Mouse (Mus musculus) gastrocnemius, adult 18-20 months (tissue): Measurements from ENCODE around the gene Rpl13. TPM values are rescaled to one million over a fixed set of nuclear protein-coding genes. Genes with fewer than 3 reads are reported as not detected.

Source experiments
- DNase-seq: peaks from one replicate; pipeline ENCODE4 v3.0.0; 2021; ENCODE audit warnings: low spot score
- total RNA-seq, 2 experiments: library from RNA; stranded (reverse); gene quantifications; 2 replicates each; pipeline ENCODE4 v1.2.3; 2021

Gene Rpl13
- total RNA-seq, 2 experiments from 2014 or later: 432 to 435 TPM

DNA sequence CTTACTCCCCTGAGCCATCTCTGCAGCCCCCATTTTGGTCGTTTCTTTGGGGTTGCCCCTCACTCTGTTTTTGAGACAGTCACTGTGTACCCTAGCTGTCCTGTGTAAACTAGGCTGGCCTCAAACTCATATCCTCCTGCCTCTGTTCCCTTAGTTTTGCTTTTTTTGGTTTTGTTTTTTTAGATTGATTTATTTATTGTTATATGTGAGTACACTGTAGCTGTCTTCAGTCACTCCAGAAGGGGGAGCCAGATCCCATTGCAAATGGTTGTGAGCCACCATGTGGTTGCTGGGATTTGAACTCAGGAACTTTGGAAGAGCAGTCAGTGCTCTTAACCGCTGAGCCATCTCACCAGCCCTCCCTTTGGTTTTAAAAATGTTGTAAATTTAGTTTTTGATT lies 4.4 kb downstream of the Rpl13 start:
- DNase-seq: no peak

DNA sequence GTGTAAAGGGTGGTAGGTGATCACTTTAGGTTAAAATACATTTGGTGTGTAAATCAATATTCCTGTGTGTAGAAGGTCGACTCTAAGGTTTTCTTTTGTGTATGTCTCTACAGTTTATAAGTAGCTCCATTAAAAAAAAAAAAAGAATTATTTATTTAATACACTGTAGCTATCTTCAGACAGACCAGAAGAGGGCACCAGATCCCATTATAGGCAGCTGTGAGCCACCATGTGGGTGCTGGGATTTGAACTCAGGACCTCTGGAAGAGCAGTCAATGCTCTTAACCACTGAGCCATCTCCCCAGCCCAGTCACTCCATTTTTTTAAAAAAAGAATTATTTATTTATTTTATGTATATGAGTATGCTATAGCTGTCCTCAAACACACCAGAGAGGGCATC lies 5.9 kb downstream of the Rpl13 start:
- no peak for DNase-seq

DNA sequence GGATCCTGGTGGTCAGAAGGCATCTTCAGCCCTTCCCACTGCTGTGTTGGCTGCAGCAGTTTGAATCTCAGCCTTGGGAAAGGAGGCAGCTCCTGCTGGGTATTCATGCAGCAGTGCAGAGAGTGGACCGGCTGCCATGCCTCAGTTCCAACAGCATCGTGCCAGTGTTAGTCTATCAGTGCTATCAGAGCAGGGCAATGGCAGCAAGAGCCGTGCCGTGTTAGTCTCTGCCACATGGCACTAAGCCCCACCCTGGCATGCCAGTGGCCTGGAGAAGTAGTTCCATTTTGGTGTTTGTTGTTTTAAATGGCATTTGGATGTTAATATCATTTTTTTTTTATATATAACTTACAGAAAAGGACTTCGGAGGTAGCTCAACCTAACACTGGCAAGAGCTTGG lies 6.8 kb downstream of the Rpl13 start:
- no peak for DNase-seq

DNA sequence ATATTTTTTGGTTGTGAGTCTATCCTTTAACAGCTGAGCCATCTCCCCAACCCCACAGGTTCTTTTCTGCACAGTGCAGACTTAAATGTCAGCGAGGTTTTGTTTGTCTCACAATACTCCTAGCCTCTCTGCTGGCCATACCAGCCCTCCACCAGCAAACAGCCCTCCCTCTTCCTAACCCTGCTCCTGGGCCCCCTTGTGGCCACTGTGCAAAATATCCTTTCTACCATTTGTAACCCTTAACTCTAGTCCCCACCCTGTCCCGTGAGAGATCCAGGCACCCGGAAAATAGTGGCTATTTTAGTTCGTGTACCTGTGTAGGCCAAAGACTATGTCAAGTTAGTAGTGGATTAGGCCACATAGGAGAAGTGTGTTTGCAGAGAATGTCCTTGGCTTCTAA lies 8.5 kb downstream of the Rpl13 start:
- DNase-seq: peak; percentile 34

DNA sequence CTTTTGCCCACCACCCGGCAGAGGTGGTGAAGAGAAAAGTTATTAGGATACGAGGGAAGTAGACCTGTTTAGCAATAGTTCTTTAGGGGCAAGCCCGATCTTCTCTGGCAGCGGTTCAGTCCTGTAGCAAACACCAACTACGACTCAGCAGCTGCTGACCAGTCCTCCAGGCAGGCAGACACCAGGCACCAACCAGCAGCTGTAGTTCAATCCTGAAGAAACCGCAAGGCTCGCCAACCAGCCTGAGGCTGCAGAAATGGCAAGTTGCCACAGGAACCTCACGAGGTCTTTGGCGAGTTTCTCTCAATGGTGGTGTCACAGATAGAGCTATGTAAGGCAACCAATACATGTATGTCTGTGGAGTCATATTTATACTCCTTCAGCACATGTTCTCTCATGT lies 10.7 kb downstream of the Rpl13 start:
- DNase-seq: no peak

DNA sequence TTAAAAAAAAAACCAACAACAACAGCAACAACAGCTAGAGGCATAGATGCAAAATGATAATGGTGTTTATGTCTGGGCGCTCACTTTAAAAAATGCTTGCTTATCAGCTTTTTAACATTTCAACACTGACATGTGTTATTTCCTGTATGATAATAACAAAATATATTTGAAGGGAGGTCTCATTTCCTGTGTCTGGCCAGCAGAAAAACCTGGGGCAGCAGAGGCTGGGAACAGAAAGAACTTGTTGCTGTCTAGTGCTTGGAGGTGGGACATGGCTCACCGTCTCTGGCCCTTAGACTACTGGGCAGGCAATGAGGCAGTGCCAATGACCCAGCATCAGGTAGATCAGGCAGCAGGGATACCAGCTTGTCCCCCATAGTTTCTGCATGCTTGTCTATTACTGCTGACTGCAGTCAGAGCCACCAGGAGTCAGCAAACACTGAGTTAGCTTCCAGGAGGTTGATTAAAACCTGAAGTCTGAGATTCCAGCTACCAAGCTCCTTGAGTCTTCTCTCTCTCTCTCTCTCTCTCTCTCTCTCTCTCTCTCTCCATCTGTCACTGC lies 11.8 kb downstream of the Rpl13 start:
- no peak for DNase-seq

DNA sequence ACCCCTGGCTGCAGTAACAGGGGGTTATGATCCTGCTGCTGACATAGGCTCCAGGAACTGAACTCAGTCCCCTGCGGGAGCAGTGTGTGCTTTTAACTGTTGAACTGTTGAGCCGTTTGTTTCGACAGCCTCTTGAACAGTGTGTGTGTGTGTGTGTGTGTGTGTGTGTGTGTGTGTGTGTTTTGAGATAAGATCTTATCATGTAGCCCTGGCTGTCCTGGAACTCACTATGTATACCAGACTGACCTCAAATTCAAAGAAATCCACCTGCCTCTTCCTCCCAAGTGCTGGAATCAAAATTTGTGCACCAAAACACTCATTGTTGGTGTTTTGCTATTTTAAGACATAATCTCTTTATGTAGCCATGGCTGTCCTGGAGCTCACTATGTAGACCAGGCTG lies 12.5 kb downstream of the Rpl13 start:
- DNase-seq: no peak

DNA sequence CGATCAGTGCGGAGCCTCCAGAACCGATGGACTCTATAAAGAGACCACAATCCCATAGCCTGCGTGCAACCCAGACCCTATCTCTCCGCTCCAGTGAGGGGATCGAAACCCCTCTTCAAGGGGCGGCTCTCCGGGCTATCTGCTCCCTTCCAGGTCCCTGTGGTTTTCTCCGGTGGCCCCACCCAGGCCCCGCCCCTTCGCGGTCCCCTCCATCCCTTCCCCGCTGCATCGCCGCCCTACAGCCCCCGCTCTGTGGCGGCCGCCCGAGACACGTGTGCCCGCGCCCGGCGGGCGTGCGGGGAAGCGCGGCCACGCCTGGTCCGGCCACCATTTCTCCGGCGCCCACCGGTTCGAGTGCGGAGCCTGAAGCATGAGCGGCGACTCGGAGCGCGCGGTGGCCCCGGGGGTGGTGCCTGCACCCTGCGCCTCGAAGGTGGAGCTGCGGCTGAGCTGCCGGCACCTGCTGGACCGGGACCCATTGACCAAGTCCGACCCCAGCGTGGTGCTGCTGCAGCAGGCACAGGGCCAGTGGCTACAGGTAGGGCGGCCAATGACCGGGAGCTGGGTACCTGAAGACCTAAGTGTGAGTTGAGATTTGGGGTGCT lies 15.1 kb downstream of the Rpl13 start, which contains the start of gene Cpne7:
Gene Cpne7, plus strand, starts transcription at position 248 of the 605 bp plus-strand sequence.
- DNase-seq: no peak

DNA sequence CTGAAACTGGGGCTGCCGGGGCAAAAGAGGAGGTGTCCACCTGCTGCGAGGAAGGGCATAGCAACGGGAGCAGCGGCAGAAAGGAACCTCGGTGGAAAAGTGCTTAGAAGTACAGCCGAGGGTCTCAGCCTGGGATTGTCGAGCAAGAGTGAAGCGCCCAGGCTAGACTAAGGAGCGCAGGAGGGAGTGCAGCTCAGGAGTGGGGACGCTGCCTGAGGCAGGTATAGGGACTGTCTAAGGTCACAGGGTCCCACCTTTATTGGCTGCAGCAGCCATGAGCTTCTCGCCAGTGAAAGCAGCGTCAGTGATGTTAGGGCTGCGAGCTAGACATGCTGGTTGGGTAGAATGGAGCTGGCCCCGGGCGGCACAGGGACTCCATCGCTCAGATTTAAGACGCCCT lies 15.6 kb downstream of the Rpl13 start:
- DNase-seq: no peak

DNA sequence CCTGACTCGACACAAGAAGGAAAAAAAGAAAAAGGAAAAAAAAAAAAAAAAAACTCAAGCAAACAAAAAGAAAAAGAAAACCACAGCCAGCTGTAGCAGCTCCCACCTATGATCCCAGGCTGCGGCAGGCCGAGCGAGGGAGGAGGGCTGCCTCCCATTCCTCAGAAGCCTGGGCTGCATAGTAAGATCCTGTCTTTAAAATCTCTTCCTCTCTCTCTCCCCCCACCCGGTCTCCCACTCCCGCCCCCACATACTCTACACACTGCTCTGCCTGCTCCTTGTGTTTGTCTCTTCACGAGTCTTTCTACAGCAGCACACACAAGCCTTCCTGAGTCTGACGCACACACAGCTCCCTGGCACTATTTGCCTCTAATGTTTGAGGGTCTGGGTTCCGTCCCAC lies 19.9 kb downstream of the Rpl13 start:
- no peak for DNase-seq

DNA sequence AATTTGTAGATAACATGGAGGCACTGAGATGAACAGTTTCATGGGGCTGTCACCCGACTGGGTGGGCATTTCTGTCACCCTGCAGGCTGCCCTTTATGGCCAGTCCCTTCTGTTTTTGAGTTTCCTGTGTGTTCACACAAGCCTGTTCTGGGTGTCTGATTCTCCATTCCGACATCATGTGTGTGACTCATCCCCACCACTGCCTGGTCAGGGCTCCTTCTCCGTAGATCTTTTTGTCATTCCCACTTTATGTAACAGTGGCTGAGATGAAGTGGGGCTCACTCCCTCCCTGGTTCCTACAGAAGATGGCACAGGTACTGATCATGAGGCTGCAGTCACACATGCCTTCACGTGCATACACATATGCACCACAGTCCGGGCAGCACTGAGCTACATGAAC lies 20.5 kb downstream of the Rpl13 start:
- DNase-seq: no peak

DNA sequence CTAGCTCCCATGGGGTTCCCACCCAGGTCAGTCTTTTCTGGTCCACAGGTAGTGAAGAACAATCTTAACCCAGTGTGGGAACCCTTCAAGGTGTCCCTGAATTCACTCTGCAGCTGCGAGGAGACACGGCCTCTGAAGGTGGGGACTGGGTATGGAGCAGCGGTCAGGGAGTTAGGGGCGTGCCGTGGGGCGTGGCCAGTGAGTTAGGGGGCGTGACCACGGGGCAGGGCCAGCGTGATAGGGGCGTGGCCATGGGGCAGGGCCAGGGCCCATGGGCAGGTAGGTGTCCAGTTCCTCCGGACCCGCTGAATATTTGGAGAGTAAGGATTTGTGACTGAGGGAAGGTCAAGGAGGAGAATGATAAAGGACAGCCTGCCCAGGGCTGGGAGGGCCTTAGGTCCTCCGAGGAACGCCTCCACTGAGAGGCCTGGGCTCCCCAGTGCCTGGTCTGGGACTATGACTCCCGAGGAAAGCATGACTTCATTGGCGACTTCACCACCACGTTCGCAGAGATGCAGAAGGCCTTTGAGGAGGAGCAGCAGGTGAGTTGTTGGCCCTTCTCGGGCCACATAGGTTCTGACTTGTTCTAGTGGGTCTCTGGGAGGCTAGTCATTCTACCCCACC lies 24.2 kb downstream of the Rpl13 start:
- DNase-seq: no peak

DNA sequence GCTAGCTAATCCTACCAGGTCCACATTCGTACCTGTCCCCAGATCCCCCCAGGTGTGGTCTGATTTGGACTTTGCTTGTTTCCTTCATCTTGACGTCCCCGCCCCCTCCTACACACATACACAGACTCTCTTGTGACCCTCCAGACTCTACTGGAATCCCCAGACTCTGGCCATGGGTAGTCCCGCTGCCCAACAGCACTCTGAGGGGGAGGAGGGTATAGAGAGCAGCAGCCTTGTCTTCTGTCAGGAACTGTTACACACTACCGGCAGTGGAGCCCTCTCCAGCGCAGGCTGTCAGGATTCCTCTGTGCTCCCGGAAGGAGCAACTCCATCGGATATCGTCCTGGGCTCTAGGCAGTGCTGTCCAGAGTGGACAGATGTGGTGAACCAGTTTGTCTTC lies 28.9 kb downstream of the Rpl13 start:
- DNase-seq: no peak

DNA sequence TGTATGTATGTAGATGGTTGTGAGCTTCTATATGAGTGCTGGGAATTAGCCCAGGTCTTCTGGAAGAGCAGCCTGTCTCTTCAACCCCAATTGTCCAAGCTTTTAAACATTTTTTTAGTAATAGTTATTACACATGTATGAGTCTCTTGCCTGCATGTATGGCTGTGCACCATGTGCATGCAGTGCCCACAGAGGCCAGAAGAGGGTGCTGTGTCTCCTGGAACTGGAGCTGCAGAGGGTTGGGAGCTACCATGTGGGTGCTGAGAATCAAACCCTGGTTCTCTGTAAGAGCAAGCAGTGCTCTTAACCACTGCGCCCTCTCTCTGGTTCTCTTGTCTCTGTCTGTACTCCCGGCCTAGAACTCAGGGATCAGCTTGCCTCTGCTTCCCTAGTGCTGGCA lies 30.8 kb downstream of the Rpl13 start:
- no peak for DNase-seq

DNA sequence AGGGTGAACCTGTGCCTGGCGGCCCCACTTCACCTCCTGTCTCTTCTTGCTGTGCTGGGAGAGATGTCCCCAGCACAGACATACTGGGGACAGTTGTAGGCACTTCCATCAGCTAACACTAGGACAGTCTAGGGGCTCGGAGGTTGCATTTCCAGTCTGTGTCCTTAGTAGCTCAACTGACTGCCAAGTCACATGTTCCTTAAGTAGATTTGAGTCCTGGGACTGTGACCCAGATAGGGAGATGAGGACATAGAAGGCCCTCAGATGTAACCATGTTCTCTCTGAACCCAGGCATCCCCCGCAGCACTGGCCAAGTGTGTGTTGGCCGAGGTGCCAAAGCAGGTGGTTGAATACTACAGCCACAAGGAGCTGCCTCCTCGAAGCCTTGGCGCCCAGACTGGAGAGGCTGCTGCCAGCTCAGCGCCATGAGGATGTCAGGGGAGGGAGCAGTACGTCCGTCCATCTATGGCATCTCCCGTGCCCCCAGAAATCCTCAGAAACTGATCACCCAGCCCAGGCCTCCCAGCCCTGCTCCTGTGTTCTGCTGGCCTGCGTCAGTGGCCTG lies 32.1 kb downstream of the Rpl13 start:
- no peak for DNase-seq

DNA sequence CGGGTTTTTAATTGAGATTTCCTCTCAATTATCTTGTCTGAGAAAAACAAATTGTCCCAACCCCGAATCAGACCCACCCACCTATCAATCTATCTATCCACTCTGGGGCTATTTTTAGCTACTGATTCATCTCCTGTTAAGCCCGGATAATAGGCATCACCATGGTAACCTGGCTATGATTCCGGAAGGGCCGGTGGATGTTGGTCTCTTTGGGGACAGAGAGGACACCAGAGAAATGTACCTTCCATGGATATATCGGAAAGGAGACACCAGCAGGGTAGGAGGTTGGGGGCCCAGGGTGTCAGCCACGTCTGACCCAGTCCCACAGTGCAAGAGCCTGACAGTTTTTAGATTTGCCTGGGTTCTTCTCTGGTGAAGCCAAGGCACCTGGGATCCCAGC lies 33.3 kb downstream of the Rpl13 start:
- no peak for DNase-seq

DNA sequence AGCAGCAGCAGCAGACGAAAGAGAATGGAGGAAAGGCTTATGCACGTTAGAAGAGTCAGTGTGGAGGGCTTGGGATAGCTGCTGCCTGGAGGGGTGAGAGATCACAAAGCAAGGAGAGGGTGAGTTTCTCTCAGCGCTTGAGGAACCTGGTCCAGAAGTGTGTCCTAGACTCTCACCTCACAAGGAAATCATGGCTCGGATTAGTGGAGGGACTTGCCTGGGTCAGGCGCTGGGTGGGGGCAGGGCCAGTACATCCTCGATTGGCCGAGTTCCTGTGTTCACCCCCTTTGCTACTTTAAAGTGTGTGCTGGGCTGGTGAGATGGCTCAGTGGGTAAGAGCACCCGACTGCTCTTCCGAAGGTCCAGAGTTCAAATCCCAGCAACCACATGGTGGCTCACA lies 33.7 kb downstream of the Rpl13 start:
- DNase-seq: no peak

DNA sequence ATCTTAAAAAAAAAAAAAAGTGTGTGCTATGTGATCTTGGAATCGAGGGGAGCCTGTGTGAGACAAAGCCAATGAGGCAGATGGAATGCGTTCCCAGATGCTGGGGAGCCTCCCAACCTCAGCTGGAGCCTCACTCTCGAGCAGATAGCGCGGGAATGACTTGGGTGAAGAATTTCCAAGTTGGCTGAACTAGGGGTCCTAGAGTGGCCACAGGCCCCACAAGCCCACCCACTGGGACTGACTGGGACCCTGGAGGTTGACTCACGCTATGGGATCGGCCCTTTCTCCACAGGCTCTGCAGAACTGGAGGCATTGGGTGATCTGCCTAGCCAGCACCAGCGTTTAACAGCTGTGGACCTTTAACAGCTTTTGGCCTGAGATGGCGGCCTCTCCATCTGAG lies 34.1 kb downstream of the Rpl13 start:
- no peak for DNase-seq

DNA sequence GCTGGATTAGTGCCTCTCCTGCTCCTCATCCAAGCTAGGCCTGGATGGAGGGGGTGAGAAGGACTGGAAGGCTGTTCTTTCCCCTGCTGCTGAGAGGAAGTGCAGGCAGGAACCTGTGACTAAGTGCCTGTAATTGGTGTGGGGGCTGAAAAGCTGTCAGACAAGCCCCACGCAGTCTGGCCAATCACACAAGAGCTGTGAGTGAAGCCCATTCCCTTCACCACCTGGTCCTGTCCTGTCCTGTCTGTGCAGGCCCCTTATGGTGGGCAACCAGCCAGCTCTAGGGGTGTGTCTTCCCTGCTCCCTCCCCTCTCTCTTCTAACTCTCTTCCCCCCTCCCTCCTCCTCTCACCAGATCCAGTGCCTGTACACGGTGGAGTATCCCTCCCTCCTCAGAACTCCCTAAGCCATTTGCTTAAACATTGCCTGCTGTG lies 35.5 kb downstream of the Rpl13 start:
- DNase-seq: no peak

DNA sequence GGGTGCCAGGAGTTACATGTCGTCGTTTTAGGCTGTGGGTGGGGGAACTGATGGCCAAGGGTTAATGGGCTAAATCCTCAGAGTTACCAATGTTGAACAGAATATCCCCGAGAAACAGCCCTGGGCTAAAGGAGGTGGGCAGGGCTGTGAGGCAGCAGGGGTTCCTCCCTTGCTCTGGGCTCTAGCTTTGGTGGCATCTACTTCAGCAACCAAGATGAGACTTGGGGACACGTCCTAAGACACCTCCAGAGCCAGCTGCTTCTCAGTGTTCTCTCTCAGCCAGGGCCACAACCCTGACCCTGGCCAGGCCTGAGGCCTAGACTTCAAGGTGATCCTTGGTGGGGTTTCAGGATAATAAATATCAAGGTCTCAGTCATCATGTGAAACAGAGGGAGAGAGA lies 36.6 kb downstream of the Rpl13 start:
- DNase-seq: no peak

DNA sequence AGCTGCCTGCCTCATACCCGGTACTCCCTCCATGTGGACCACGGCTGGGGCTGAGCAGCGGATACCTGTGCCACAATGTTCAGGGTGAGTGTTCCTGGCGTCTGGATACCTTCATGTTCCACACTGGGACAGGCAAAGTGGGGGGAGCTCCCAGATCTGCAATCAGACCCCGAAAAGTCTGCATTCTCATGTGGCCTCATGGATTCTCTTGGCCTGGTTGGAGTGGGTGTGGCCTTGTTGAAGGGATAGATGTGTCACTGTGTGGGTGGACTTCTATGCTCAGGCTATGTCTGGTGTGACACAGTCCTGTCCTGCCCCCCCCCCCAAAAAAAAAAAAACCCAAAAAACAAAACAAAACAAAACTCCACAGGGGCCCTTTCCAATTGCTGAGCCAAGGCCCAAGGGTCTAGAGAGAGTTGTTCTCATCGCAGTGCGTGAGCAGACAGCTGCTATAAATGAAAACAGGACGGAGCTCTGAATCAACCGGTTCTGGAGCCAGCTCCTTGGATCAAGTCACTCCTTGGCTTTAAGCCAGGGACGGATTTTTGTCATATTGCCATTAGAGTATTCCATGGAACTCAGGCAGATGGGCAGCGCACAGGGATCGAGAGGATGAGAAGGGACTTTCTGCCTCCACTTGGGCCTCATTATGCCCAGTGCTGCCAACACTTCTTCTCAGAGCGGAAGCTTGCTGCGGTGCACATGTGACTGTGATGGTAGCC lies 39.8 kb downstream of the Rpl13 start:
- peak; percentile 95 for DNase-seq

DNA sequence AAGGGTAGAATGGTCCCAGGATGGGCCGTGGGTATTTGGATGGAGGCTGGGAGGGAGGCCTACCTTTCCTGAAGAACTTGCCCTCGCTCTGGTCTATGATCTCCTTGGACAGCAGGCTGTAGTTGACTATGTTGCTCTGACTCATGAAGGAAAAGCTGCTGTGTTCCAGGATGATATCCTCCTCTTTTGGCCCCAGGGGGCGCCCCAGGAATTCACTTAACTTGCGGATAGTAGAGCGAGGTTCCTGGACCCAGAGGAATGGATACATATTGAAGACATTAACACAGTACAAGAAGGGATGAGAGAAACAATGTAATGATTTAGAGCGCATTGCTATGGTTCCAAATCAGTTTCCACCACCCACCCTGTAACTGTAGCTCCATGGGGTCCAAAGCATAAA lies 43.1 kb downstream of the Rpl13 start:
- peak; percentile 79 for DNase-seq
